Mouse (Mus musculus) intestine, postnatal 0 days (tissue): ENCODE measurements around the gene Msn. TPM values are rescaled to one million over a fixed set of nuclear protein-coding genes. Genes with fewer than 3 reads are reported as not detected.

Experiments used
- ATAC-seq: fragments of 200-750 bp; cut with Nextera tagmentation; 2 replicates; pipeline ENCODE4 v1.8.0; 2017; ENCODE audit warnings: mild to moderate bottlenecking, moderate TSS enrichment, moderate library complexity
- H3K27ac ChIP-seq: fragments of 300-500 bp; sonication (generic); 2 replicates; pipeline ENCODE4 v1.5.1; 2014; ENCODE audit warnings: mild to moderate bottlenecking, low read depth, low read length, moderate library complexity
- H3K27me3 ChIP-seq: fragments of 300-500 bp; sonication (generic); replicated peaks from 2 replicates; pipeline ENCODE4 v1.6.1; 2014; ENCODE audit warnings: low read length, mixed read lengths; ENCODE audit not compliant: control insufficient read depth, insufficient read depth
- H3K36me3 ChIP-seq: fragments of 300-500 bp; sonication (generic); 2 replicates; pipeline ENCODE4 v1.6.1; 2014; ENCODE audit warnings: mild to moderate bottlenecking, moderate library complexity; ENCODE audit not compliant: control insufficient read depth, insufficient read depth
- H3K4me1 ChIP-seq: fragments of 300-500 bp; sonication (generic); replicated peaks from 2 replicates; pipeline ENCODE4 v1.6.1; 2014; ENCODE audit warnings: antibody characterized with exemption, low read length, mixed read lengths; ENCODE audit not compliant: control insufficient read depth, insufficient read depth
- H3K4me2 ChIP-seq: fragments of 300-500 bp; sonication (generic); replicated peaks from 2 replicates; pipeline ENCODE4 v1.6.1; 2014; ENCODE audit warnings: low read depth, mild to moderate bottlenecking, moderate library complexity
- H3K4me3 ChIP-seq: fragments of 300-500 bp; sonication (generic); 2 replicates; pipeline ENCODE4 v1.5.1; 2014; ENCODE audit warnings: low read depth, low read length
- H3K9ac ChIP-seq: fragments of 300-500 bp; sonication (generic); 2 replicates; pipeline ENCODE4 v1.6.1; 2014; ENCODE audit warnings: mild to moderate bottlenecking, low read depth, low read length
- H3K9me3 ChIP-seq: fragments of 300-500 bp; sonication (generic); 2 replicates; pipeline ENCODE4 v1.6.1; 2016; ENCODE audit warnings: mixed run types; ENCODE audit not compliant: control insufficient read depth
- CTCF ChIP-seq: sonication (generic); IDR thresholded peaks from 2 replicates; pipeline ENCODE4 v1.5.1; 2016; ENCODE audit warnings: low read depth, mild to moderate bottlenecking, control low read depth, antibody characterized with exemption, moderate library complexity
- WGBS: fragments of 180-500 bp; shearing (Covaris S2); extraction: QIAGEN DNeasy Blood & Tissue Kit; methylation state at CpG from one replicate; pipeline ENCODE4 v1.1.7; 2014; 5-methylcytosine and 5-hydroxymethylcytosine counted together
- polyA plus RNA-seq: library from polyadenylated mRNA; unstranded; fragments of >200 nt; fragmentation: Nextera tagmentation; extraction: Ambion mirVana; gene quantifications from 2 replicates; pipeline ENCODE4 v1.2.1, GENCODE M21; 2015

Gene Msn
- polyA plus RNA-seq, 1 experiment from 2014 or later, result 35.9 TPM

GRCm38 (mm10) chrX:96206872-96207271, 111.0 kb downstream of the Msn start:
- 29% methylated on average over 1 of the region's 1 CpGs for WGBS
- H3K9ac ChIP-seq, result no peak overlapping the region
- H3K27me3 ChIP-seq, result no peaks in the 10 kb centered on the region
- H3K9me3 ChIP-seq, result no peaks in the 10 kb centered on the region
- H3K4me1 ChIP-seq, result no peaks in the 10 kb centered on the region
- H3K36me3 ChIP-seq, result no peaks in the 10 kb centered on the region
- no peak overlapping the region for H3K4me3 ChIP-seq
- no peak for TF ChIP-seq CTCF
- ATAC-seq, result no peak
- no peak overlapping the region for H3K4me2 ChIP-seq
- no peak overlapping the region for H3K27ac ChIP-seq

- Histone ChIP-seq H3K27ac (no peak overlapping the region), H3K4me1 (no peaks in the 10 kb centered on the region), H3K9me3 (no peaks in the 10 kb centered on the region), H3K27me3 (no peaks in the 10 kb centered on the region), H3K4me2 (no peak overlapping the region), H3K36me3 (no peaks in the 10 kb centered on the region), H3K4me3 (no peak overlapping the region), H3K9ac (no peak overlapping the region)
- WGBS, result 38% methylated on average over 1 of the region's 1 CpGs
- no peak for TF ChIP-seq CTCF
- ATAC-seq, result no peak
Observed at GRCm38 (mm10) chrX:96218088-96218487, 122.2 kb downstream of the Msn start.

Other genes with a start within 250 kb of the Msn start
- 26.5 and 29.1 TPM in 2 replicates for gene Las1l, start 139.1 kb upstream of the Msn start, polyA plus RNA-seq
- not detected in 2 replicates for gene Vsig4, start 197.4 kb downstream of the Msn start, polyA plus RNA-seq